Mouse (Mus musculus) MEL (cell line): ENCODE results near the gene Ell2. TPM values are rescaled to one million over a fixed set of nuclear protein-coding genes. Genes with fewer than 3 reads are reported as not detected.
A peak's percentile ranks its signal among the peaks of the same experiment; 100 is the strongest.

Experiments used
- DNase-seq: peaks from one replicate; pipeline ENCODE4 v3.0.0; 2011; ENCODE audit warnings: low read depth, low spot score
- H3K27ac ChIP-seq: 2 replicates; pipeline ENCODE4 v1.5.1; 2012; ENCODE audit warnings: low read depth, mild to moderate bottlenecking, control low read depth, low read length, moderate library complexity; ENCODE audit not compliant: control insufficient read depth
- H3K27me3 ChIP-seq, 2 experiments: fragments of 150-350 bp in 1 of 2; sonication (generic) in 1 of 2; 2 replicates each; pipeline ENCODE4 v1.6.1; 2012; ENCODE audit warnings: low read length in 2 of 2, mild to moderate bottlenecking in 2 of 2, improper control_type of control experiment in 1 of 2, moderate library complexity in 1 of 2; ENCODE audit not compliant: insufficient read depth in 2 of 2, control insufficient read depth in 1 of 2
- H3K36me3 ChIP-seq, 2 experiments: 2 replicates each; pipeline ENCODE4 v1.6.1; 2012 to 2014; ENCODE audit warnings: low read length in 2 of 2, improper control_type of control experiment in 1 of 2, inconsistent platforms in 1 of 2, mild to moderate bottlenecking in 1 of 2; ENCODE audit not compliant: insufficient read depth in 2 of 2, control insufficient read depth in 1 of 2
- H3K4me1 ChIP-seq, 2 experiments: fragments of 150-350 bp in 1 of 2; sonication (generic) in 1 of 2; 2 replicates each; pipeline ENCODE4 v1.6.1; 2012; ENCODE audit warnings: low read length in 2 of 2, improper control_type of control experiment in 1 of 2, mild to moderate bottlenecking in 1 of 2; ENCODE audit not compliant: insufficient read depth in 2 of 2, control insufficient read depth in 1 of 2
- H3K4me3 ChIP-seq, 2 experiments: fragments of 150-350 bp in 1 of 2; sonication (generic) in 1 of 2; 2 replicates each; pipeline ENCODE4 v1.5.1; 2012; ENCODE audit warnings: low read depth in 2 of 2, low read length in 2 of 2, mild to moderate bottlenecking in 2 of 2, moderate library complexity in 2 of 2, control low read depth in 1 of 2, improper control_type of control experiment in 1 of 2; ENCODE audit not compliant: control insufficient read depth in 1 of 2, insufficient read depth in 1 of 2
- H3K79me2 ChIP-seq: 2 replicates; pipeline ENCODE4 v1.6.1; 2012; ENCODE audit warnings: mild to moderate bottlenecking, low read length, moderate library complexity; ENCODE audit not compliant: control insufficient read depth, poor library complexity, insufficient read depth
- H3K9ac ChIP-seq: 2 replicates; pipeline ENCODE4 v1.6.1; 2012; ENCODE audit warnings: low read depth, mild to moderate bottlenecking, control low read depth, low read length, moderate library complexity; ENCODE audit not compliant: control insufficient read depth, poor library complexity, severe bottlenecking
- H3K9me3 ChIP-seq: fragments of 150-350 bp; sonication (generic); replicated peaks from 2 replicates; pipeline ENCODE4 v1.6.1; 2012; ENCODE audit warnings: mild to moderate bottlenecking, low read length, improper control_type of control experiment, moderate library complexity; ENCODE audit not compliant: insufficient read depth
- CHD1 ChIP-seq: IDR thresholded peaks from 2 replicates; pipeline ENCODE4 v1.6.1; 2012; ENCODE audit warnings: low read depth, mild to moderate bottlenecking, inconsistent platforms, low read length, improper control_type of control experiment
- E2F4 ChIP-seq: IDR thresholded peaks from 2 replicates; pipeline ENCODE4 v1.6.1; 2011; ENCODE audit warnings: low read depth, low read length, improper control_type of control experiment, borderline replicate concordance
- GABPA ChIP-seq: IDR thresholded peaks from 2 replicates; pipeline ENCODE4 v1.6.1; 2012; ENCODE audit warnings: low read depth, mild to moderate bottlenecking, inconsistent platforms, low read length, improper control_type of control experiment, moderate library complexity
- HCFC1 ChIP-seq: IDR thresholded peaks from 2 replicates; pipeline ENCODE4 v1.6.1; 2012; ENCODE audit warnings: low read depth, mild to moderate bottlenecking, inconsistent platforms, low read length, improper control_type of control experiment, moderate library complexity
- JUND ChIP-seq: IDR thresholded peaks from 2 replicates; pipeline ENCODE4 v1.6.1; 2011; ENCODE audit warnings: low read depth, mild to moderate bottlenecking, improper control_type of control experiment, low read length
- MAFK ChIP-seq: IDR thresholded peaks from 2 replicates; pipeline ENCODE4 v1.6.1; 2011; ENCODE audit warnings: low read depth, mild to moderate bottlenecking, low read length, improper control_type of control experiment, borderline replicate concordance
- MAX ChIP-seq: IDR thresholded peaks from 2 replicates; pipeline ENCODE4 v1.6.1; 2011; ENCODE audit warnings: low read length, improper control_type of control experiment
- MYB ChIP-seq: IDR thresholded peaks from 2 replicates; pipeline ENCODE4 v1.6.1; 2011; ENCODE audit warnings: mild to moderate bottlenecking, low read depth, low read length, improper control_type of control experiment
- MYC ChIP-seq: IDR thresholded peaks from 2 replicates; pipeline ENCODE4 v1.6.1; 2011; ENCODE audit warnings: low read depth, mild to moderate bottlenecking, low read length, improper control_type of control experiment, moderate library complexity
- POLR2A ChIP-seq, 2 experiments: IDR thresholded peaks; 2 replicates each; pipeline ENCODE4 v1.6.1; 2011 to 2012; ENCODE audit warnings: low read length in 2 of 2, mild to moderate bottlenecking in 2 of 2, control low read depth in 1 of 2, improper control_type of control experiment in 1 of 2, low read depth in 1 of 2, moderate library complexity in 1 of 2; ENCODE audit not compliant: control insufficient read depth in 1 of 2, insufficient read depth in 1 of 2, poor library complexity in 1 of 2
- RCOR1 ChIP-seq: IDR thresholded peaks from 2 replicates; pipeline ENCODE4 v1.6.1; 2012; ENCODE audit warnings: low read depth, mild to moderate bottlenecking, inconsistent platforms, low read length, improper control_type of control experiment
- SIN3A ChIP-seq: IDR thresholded peaks from 2 replicates; pipeline ENCODE4 v1.6.1; 2012; ENCODE audit warnings: low read length, improper control_type of control experiment, inconsistent platforms
- TCF12 ChIP-seq: IDR thresholded peaks from 2 replicates; pipeline ENCODE4 v1.6.1; 2014; ENCODE audit warnings: low read depth, mild to moderate bottlenecking, inconsistent platforms, low read length, improper control_type of control experiment, moderate library complexity
- USF1 ChIP-seq: IDR thresholded peaks from 2 replicates; pipeline ENCODE4 v1.6.1; 2014; ENCODE audit warnings: low read depth, mild to moderate bottlenecking, inconsistent platforms, low read length, improper control_type of control experiment, moderate library complexity
- USF2 ChIP-seq, 2 experiments: IDR thresholded peaks; 2 replicates each; pipeline ENCODE4 v1.6.1; 2011 to 2012; ENCODE audit warnings: improper control_type of control experiment in 2 of 2, low read length in 2 of 2, borderline replicate concordance in 1 of 2, inconsistent platforms in 1 of 2, low read depth in 1 of 2, mild to moderate bottlenecking in 1 of 2; ENCODE audit not compliant: insufficient read depth in 1 of 2
- ZMIZ1 ChIP-seq: IDR thresholded peaks from 2 replicates; pipeline ENCODE4 v1.6.1; 2012; ENCODE audit warnings: low read depth, mild to moderate bottlenecking, inconsistent platforms, low read length, improper control_type of control experiment, moderate library complexity
- polyA plus RNA-seq, 2 experiments: library from polyadenylated mRNA; stranded (reverse) in 1 of 2; unstranded in 1 of 2; fragments of >175 nt in 1 of 2; fragments of >200 nt in 1 of 2; gene quantifications; 2 replicates each; pipeline versions ENCODE4 v1.2.1 to v1.2.4; 2012; ENCODE audit warnings: low replicate concordance in 2 of 2, low read depth in 1 of 2; ENCODE audit not compliant: insufficient read length in 2 of 2, insufficient read depth in 1 of 2, missing spikeins in 1 of 2
- total RNA-seq: library from RNA; depleted of rRNA; stranded (reverse); fragments of 300-350 nt; gene quantifications from 2 replicates; pipeline ENCODE4 v1.2.3, GENCODE M21; 2012

The Ell2 gene
- total and polyA plus RNA-seq, 3 experiments: 25.0 to 77.1 (median 52.5) TPM

DNA sequence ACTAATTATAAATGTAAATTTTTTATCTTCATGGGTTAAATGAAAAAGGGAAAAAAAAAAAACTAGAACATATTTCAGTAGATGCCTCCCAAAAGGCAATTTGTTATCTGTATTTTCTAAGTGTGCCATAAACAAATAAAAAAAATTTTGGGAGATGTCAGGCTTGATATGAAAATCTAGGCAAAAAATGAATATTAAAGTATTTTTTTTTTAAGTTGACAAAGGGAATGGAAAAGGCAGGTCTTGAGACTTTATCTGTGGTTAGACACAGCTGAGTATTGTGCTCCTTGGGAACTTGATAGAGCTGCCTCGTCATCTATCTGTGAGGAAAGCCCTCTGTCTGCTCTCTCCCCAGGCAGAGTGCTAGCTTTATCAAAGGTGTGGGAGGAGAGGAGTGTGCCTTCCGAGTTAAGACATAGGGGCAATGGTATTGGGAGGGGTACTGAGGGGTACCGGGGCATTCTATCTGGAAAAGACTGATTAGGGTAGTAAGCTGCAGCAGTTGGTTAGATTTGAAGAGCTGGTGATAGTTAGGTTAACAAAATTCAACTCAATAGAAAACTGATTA, 27.1 kb downstream of the Ell2 start (continued):
- 0 out of 2 replicates have a peak, but pooled peaks have one; percentile 19 for TF ChIP-seq HCFC1
- TF ChIP-seq MYC: peak; percentile 46; the same call in 1 of the 2 replicates
- TF ChIP-seq POLR2A (IDR thresholded peaks at IDR 0.05; ENCODE audit: control insufficient read depth in 1 of 2, insufficient read depth in 1 of 2, low read depth in 1 of 2, low read length in 2 of 2, poor library complexity in 1 of 2): peak in 1 of 2 experiments; percentile 36; a peak in 1 of 4 replicates

DNA sequence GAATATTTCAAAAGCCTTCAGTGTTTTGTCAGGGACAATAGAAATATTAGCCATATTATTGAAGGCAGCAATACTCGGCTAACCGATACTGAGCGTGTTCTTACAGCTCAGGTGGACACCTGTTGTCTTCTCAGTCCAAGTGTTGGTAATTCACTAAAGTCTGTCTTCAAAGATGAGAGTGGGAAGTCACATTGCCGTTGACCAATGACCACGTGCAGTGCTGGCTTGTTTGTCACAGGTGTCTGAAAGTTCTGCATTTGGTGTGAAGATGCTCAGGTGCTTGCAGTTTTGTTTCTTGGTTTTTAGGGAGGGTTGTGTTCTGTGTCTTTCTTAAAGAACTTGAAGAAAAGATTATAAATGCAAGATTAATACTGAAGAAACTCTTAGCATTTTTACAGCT, 27.7 kb downstream of the Ell2 start:
- Histone ChIP-seq H3K9me3 (no peaks in the 10 kb centered on the region), H3K4me1 (peaks cover 37 to 42% of the 10 kb centered on the region in 2 experiments), H3K9ac (peak overlapping the region; percentile 43), H3K27me3 (no peaks in the 10 kb centered on the region), H3K27ac (peak overlapping the region; percentile 98), H3K36me3 (peaks cover 0 to 66% of the 10 kb centered on the region in 2 experiments; a peak in 3 of 4 replicates), H3K4me3 (peak overlapping the region in 1 of 2 experiments; percentile 2; a peak in 1 of 4 replicates), H3K79me2 (peaks cover 17% of the 10 kb centered on the region)
- TF ChIP-seq MAX: peak; percentile 81
- TF ChIP-seq HCFC1: no peak
- DNase-seq: no peak

DNA sequence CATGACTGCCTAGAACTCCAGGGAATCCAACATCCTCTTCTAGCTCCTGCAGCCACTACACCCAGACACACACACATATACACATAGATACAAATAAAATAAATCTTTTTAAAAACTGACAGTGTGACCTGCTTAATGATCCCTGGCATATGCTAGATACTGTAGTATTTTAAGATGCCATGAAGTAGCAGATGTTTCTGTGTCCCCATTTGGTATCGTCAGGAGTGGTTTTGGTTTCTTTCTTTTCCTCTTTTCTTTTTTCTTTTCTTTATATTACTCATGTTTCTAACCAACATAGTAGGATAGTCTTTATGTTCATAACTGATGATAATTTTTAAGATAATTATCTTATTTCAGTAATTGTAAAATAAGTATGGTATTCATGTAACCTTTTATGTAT, 29.0 kb downstream of the Ell2 start:
- H3K9ac ChIP-seq: no peak overlapping the region
- H3K4me1 ChIP-seq: peaks cover 41 to 49% of the 10 kb centered on the region in 2 experiments
- H3K27ac ChIP-seq: no peak overlapping the region
- H3K79me2 ChIP-seq: peaks cover 21% of the 10 kb centered on the region
- no peaks in the 10 kb centered on the region for H3K9me3 ChIP-seq
- no peak for DNase-seq
- TF ChIP-seq USF1: no peak
- no peak for TF ChIP-seq MAFK
- TF ChIP-seq MYB: no peak
- TF ChIP-seq CHD1: no peak
- TF ChIP-seq ZMIZ1: no peak
- no peak for TF ChIP-seq USF2 (IDR thresholded peaks at IDR 0.05; ENCODE audit: borderline replicate concordance in 1 of 2, insufficient read depth in 1 of 2, low read depth in 1 of 2, low read length in 2 of 2)
- TF ChIP-seq MAX: no peak
- TF ChIP-seq E2F4: no peak
- TF ChIP-seq RCOR1: no peak
- TF ChIP-seq JUND: no peak
- TF ChIP-seq TCF12: no peak
- TF ChIP-seq GABPA: no peak
- no peak for TF ChIP-seq SIN3A
- no peak overlapping the region for H3K4me3 ChIP-seq
- no peaks in the 10 kb centered on the region for H3K27me3 ChIP-seq
- H3K36me3 ChIP-seq: peaks cover 0 to 71% of the 10 kb centered on the region in 2 experiments; a peak in 3 of 4 replicates
